Mouse (Mus musculus) megakaryocyte, embryonic 14.5 days (primary cell): ENCODE measurements at regions not wholly inside any gene's neighbourhood (a gene's known extent, or its start where the extent isn't known, plus 50 kb on each side); places are given as distances from the start of the nearest gene placed in this dataset.

ENCODE experiments used
- FLI1 ChIP-seq: IDR thresholded peaks from 2 replicates; pipeline ENCODE4 v1.6.1; 2012; ENCODE audit warnings: low read length, inconsistent platforms, mixed read lengths
- GATA1 ChIP-seq: IDR thresholded peaks from 3 replicates; pipeline ENCODE4 v1.6.1; 2012; ENCODE audit warnings: mixed read lengths, low read length, inconsistent platforms, borderline replicate concordance

DNA sequence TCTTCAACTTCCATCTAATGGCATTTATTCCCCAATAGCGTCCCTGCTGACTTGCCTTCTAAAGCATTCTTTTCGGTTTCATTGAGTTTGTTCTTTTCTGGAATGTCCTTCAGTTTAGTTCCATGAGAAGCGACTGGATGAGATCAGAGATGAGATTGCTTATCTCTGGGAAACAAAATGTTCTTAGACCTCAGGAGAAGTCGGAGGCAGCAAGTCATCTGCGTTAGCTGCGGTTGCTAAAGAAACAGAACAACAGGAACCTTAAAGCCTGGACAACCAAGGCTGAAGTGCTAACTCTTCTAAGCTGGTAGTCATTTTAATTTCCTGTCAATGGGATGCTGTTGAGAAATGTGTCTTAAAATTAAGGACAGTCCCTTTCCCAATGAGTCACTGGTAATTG lies 365.3 kb downstream of the Pbx1 start:
- TF ChIP-seq GATA1 (no peak), FLI1 (no peak)
